Mouse (Mus musculus): ENCODE data around the gene Gm20388. TPM values are rescaled to one million over a fixed set of nuclear protein-coding genes. Genes with fewer than 3 reads are reported as not detected.

The Gm20388 gene
- total RNA-seq, 2 experiments from 2014 or later, result 18.5 to 23.8 TPM

DNA sequence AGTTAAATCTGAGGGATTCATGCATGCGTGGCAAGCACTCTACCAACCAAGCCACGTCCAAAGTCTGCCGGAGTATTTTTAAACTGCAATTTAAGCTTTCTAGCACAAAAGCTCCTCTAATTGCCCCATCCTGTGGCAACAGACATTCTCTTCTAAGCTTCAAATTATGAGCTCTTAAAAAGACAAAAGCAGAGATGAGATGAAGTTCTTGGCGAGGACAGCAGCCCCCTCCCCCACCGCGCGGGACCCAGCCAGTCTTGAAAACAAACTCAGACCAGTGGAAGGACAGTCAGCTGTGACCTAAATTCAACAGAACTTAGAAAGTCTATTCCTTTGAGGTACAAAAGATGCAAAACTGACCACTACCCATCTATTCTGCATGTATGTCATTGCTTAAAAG lies 4480.6 kb downstream of the Gm20388 start:
- ATAC-seq (replicated peaks; ENCODE audit: poor library complexity, severe bottlenecking), result no peak

DNA sequence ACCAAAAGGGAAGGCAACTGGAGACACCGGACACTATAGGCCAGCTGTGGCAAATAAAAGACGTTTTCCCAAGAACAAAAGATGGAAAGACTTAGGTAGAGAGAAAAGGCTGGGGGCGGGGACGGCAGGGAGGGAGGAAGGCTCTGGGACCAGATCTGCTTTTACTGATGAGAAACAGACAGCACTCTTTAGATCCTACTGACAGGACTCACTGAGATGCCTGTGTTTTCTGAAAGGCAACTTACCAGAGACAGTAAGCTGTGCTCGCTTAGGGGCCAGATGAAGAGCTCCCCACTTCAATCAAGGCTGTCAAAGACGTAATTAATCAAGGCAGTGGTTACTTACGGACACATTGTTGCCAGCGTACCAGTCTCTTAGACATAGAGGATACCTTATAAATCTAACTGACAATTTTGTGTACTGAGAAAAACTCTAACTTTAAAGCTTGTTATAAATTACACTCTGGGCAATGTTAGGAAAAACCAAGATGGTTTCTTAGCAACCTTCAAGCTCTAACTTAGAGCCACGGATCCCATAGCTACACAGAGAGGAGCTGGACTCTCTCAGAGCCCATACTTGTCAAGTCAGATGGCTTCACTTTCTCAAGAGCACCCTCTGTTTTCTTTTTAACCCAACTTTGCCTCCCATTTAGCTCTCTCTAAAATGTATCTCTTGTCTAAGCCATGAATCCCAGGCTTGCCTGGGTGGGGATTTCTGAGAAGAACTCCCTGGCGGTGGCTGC lies 4481.8 kb downstream of the Gm20388 start:
- no peak for ATAC-seq (replicated peaks; ENCODE audit: poor library complexity, severe bottlenecking)

DNA sequence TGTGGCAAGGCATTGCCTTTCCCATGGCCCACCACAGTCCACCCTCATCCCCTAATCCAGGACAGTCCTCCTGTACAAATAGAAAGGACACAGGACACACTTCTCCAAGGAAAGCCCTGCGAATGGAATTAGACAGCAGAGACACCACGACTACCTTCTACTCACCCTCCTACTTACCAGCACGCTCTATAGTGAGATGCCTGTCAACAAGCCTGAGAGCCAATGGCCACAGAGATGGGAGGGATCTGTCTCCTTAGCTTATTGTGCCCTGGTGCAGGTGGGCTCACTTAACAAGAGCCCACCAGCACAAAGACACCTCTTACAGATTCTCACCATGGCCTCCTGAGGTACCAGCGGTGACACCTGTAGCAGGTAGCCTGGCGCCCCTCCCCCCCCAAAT lies 4482.4 kb downstream of the Gm20388 start:
- ATAC-seq (replicated peaks; ENCODE audit: poor library complexity, severe bottlenecking), result no peak

DNA sequence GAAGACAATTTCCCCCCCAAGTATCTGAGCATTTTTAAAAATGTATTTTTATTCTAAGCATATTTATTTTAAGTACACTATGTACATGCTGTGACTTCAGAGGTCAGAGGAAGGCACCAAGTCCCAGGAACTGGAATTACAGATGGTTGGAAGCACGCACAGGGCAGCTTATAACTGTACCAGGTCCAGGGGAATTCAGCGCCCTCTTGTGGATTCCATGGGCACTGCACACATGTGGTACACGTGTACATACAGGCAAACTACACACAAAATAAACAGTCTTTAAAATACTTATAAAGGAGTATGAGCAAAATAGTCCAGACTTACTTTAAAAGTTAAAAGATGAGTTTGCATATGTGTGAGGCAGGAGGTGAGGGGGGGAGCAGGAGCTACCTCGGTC lies 4483.3 kb downstream of the Gm20388 start:
- no peak for ATAC-seq (replicated peaks; ENCODE audit: poor library complexity, severe bottlenecking)

DNA sequence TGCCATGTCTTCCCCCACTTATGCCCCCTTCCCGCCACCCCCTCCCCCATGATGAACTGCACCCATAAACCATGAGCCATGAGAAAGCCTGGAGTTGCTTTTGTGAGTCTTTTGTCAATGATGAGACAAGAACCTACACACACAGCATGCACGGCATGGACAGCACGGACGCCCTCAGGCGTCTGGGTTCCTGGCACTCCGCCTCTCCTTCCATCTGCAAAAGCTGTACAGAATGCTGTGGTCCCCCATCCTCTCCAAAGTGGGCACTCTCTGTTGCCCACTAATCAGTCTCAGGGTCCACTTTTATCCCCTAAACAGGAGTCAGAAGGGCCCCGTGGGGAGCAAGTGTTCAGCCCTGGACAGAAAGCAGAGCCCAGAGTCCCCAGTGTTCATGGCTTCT lies 4484.3 kb downstream of the Gm20388 start:
- no peak for ATAC-seq (replicated peaks; ENCODE audit: poor library complexity, severe bottlenecking)

Other genes starting within 250 kb of the Gm20388 start
- not detected in 2 replicates for gene Wfdc1, start 244.5 kb upstream of the Gm20388 start, total RNA-seq (2014; fragmentation: Nextera tagmentation)
- gene Wfdc1, start 244.5 kb upstream of the Gm20388 start, total RNA-seq (2017), result not detected in 2 replicates
- not detected in 2 replicates for gene Atp2c2, start 210.8 kb upstream of the Gm20388 start, total RNA-seq (2014; fragmentation: Nextera tagmentation)
- gene Atp2c2, start 210.8 kb upstream of the Gm20388 start, total RNA-seq (2017), result not detected in 2 replicates
- gene Tldc1, start 132.4 kb upstream of the Gm20388 start, total RNA-seq (2014; fragmentation: Nextera tagmentation), result 7.5 and 11.2 TPM in 2 replicates
- gene Tldc1, start 132.4 kb upstream of the Gm20388 start, total RNA-seq (2017), result 2.2 and 3.9 TPM in 2 replicates
- gene Cotl1, start 70.3 kb upstream of the Gm20388 start, total RNA-seq (2014; fragmentation: Nextera tagmentation), result 136 and 152 TPM in 2 replicates
- 127 and 150 TPM in 2 replicates for gene Cotl1, start 70.3 kb upstream of the Gm20388 start, total RNA-seq (2017)
- 2.5 and 5.3 TPM in 2 replicates for gene Klhl36, start 48.6 kb upstream of the Gm20388 start, total RNA-seq (2014; fragmentation: Nextera tagmentation)
- 3.5 and 6.7 TPM in 2 replicates for gene Klhl36, start 48.6 kb upstream of the Gm20388 start, total RNA-seq (2017)
- 91.5 and 110 TPM in 2 replicates for gene Usp10, start 481 bp upstream of the Gm20388 start, total RNA-seq (2014; fragmentation: Nextera tagmentation)
- 56.4 and 69.3 TPM in 2 replicates for gene Usp10, start 481 bp upstream of the Gm20388 start, total RNA-seq (2017)
- gene Crispld2, start 81.6 kb downstream of the Gm20388 start, total RNA-seq (2014; fragmentation: Nextera tagmentation), result not detected in 2 replicates
- 0.73 and 1.7 TPM in 2 replicates for gene Crispld2, start 81.6 kb downstream of the Gm20388 start, total RNA-seq (2017)
- gene Zdhhc7, start 190.6 kb downstream of the Gm20388 start, total RNA-seq (2014; fragmentation: Nextera tagmentation), result 19.5 and 24.3 TPM in 2 replicates
- 14.5 and 21.1 TPM in 2 replicates for gene Zdhhc7, start 190.6 kb downstream of the Gm20388 start, total RNA-seq (2017)
- gene 6430548M08Rik, start 203.3 kb downstream of the Gm20388 start, total RNA-seq (2014; fragmentation: Nextera tagmentation), result 0.04 and 9.0 TPM in 2 replicates
- 3.3 and 3.6 TPM in 2 replicates for gene 6430548M08Rik, start 203.3 kb downstream of the Gm20388 start, total RNA-seq (2017)